Mouse (Mus musculus) spleen, adult 2 months (tissue): Measurements from ENCODE around the gene Htr6. TPM values are rescaled to one million over a fixed set of nuclear protein-coding genes. Genes with fewer than 3 reads are reported as not detected.

Experiments used
- DNase-seq, 2 experiments: peaks; one replicate each; pipeline versions ENCODE4 v3.0.0 to v3.0.0-alpha.2; 2012 to 2021; ENCODE audit warnings: low spot score in 2 of 2, low read depth in 1 of 2
- H3K27ac ChIP-seq: fragments of 200-500 bp; 2 replicates; pipeline ENCODE4 v1.5.1; 2012; ENCODE audit warnings: low read length, inconsistent platforms; ENCODE audit not compliant: insufficient read depth
- H3K27me3 ChIP-seq: fragments of 200-500 bp; 2 replicates; pipeline ENCODE4 v1.6.1; 2012; ENCODE audit warnings: mild to moderate bottlenecking, moderate library complexity, low read length, inconsistent platforms; ENCODE audit not compliant: control insufficient read depth, insufficient read depth
- H3K36me3 ChIP-seq: fragments of 200-500 bp; 2 replicates; pipeline ENCODE4 v1.6.1; 2012; ENCODE audit warnings: mild to moderate bottlenecking, low read length, inconsistent platforms; ENCODE audit not compliant: control insufficient read depth, insufficient read depth
- H3K4me1 ChIP-seq: fragments of 200-500 bp; 2 replicates; pipeline ENCODE4 v1.6.1; 2011; ENCODE audit warnings: inconsistent platforms; ENCODE audit not compliant: control insufficient read depth, insufficient read depth, insufficient read length
- H3K4me3 ChIP-seq: fragments of 200-500 bp; 2 replicates; pipeline ENCODE4 v1.5.1; 2011; ENCODE audit warnings: mild to moderate bottlenecking, inconsistent platforms; ENCODE audit not compliant: insufficient read depth, insufficient read length; ENCODE audit errors: extremely low read depth
- CTCF ChIP-seq: fragments of 200-500 bp; IDR thresholded peaks from 2 replicates; pipeline ENCODE4 v1.5.1; 2011; ENCODE audit warnings: mild to moderate bottlenecking, inconsistent platforms; ENCODE audit not compliant: insufficient read depth, insufficient read length, insufficient replicate concordance; ENCODE audit errors: extremely low read depth
- POLR2A ChIP-seq: fragments of 200-500 bp; IDR thresholded peaks from 2 replicates; pipeline ENCODE4 v1.6.1; 2011; ENCODE audit warnings: low read depth, low read length, inconsistent platforms
- WGBS: fragments of 180-500 bp; shearing (Covaris S2); methylation state at CpG from one replicate; pipeline ENCODE4 v1.1.7; 2018; 5-methylcytosine and 5-hydroxymethylcytosine counted together
- polyA plus RNA-seq: library from polyadenylated mRNA; depleted of rRNA; stranded (reverse); fragments of >200 nt; gene quantifications from 2 replicates; pipeline ENCODE4 v1.2.3, GENCODE M21; 2012

Htr6 gene
- polyA plus RNA-seq, 1 experiment: not detected

DNA sequence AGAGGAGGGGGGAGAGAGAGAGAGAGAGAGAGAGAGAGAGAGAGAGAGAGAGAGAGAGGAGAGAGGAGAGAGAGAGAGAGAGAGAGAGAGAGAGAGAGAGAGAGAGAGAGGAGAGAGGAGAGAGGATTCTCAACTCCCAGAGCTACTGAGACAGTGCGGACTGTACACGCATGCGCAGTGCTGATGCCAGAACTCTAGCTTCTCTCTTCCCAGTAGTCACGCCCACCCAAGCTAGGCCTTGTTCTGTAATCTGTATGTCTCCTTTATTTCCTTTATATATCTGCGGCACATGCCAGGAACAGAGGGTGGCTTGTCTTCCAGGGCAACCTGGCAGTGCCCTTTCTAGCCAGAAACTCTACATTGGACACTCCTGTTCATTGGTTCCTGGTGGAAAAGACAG is 10.5 kb downstream of the Htr6 start:
- DNase-seq: no peak
- H3K4me1 ChIP-seq: no peaks in the 10 kb centered on the region
- H3K36me3 ChIP-seq: no peaks in the 10 kb centered on the region
- WGBS: 88% methylated on average over 5 of the region's 5 CpGs
- H3K27me3 ChIP-seq: no peaks in the 10 kb centered on the region
- H3K4me3 ChIP-seq: no peak overlapping the region
- H3K27ac ChIP-seq: no peak overlapping the region
- TF ChIP-seq POLR2A: no peak
- no peak for TF ChIP-seq CTCF

DNA sequence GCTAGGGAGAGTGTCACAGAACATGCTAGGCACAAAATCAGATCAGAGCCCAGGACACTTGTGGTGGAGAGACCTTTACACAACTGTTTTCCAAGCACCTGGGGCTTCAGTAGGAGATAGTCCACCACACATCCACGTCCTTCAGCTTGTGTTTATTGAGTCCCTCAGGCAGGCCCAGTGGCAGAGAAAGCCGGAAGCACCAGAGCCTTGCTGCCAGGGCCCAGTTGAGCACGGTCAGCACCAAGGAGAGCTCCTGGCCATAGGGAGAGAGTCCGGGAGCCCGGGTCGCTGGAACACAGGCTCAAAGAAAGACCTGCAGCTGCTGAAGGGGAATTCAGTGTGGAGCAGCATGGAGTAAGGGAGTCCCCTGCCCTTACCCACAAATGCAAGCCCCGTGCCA is 15.8 kb downstream of the Htr6 start:
- 36% methylated on average over 7 of the region's 7 CpGs for WGBS
- Histone ChIP-seq H3K4me3 (no peak overlapping the region), H3K27me3 (no peaks in the 10 kb centered on the region), H3K27ac (no peak overlapping the region), H3K36me3 (peaks cover 8% of the 10 kb centered on the region), H3K4me1 (no peaks in the 10 kb centered on the region)
- no peak for DNase-seq
- TF ChIP-seq POLR2A (no peak), CTCF (no peak)

DNA sequence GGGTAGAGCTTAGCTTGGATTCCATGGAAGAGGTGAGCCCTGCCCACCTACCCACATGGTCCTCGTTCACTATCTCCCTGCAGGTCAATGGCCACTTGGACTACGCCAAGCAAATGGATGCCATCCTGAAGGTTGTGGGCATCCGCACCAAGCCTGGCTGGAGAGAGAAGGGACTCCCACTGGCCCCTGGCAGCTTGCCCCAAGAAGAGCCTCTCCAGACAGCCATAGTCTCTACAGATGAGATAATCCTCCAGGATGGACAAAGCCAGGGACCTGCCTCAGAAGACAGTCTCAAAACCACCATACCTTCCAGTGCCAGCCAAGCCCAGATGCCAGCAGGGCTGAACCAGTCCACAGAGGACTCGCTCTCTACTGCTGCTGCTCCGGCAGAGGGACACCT is 17.3 kb downstream of the Htr6 start:
- no peak overlapping the region for H3K4me3 ChIP-seq
- TF ChIP-seq POLR2A (no peak), CTCF (no peak)
- DNase-seq: no peak
- no peak overlapping the region for H3K27ac ChIP-seq
- H3K4me1 ChIP-seq: no peaks in the 10 kb centered on the region
- WGBS: 92% methylated on average over 5 of the region's 5 CpGs
- peaks cover 8% of the 10 kb centered on the region for H3K36me3 ChIP-seq
- H3K27me3 ChIP-seq: no peaks in the 10 kb centered on the region

DNA sequence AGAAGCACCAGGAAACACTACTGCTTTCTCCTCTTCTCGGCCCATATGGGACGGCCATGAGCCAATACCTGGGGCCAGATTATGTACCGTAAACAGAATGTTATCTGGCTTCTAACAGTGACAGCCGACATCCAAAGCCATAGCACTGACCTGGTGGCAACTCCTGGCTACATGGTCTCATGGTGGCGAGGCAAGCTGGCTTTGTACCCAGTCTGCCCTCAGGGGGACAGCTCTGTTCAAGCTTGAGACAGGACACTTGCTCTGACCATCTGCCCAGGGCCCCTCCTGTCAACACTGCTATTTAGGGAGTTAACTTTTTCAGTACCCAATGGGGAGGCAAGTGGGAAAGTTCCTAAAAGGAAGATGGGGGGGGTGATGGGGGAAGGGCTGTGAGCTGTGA is 18.1 kb downstream of the Htr6 start:
- Histone ChIP-seq H3K36me3 (peaks cover 8% of the 10 kb centered on the region), H3K27ac (no peak overlapping the region), H3K27me3 (no peaks in the 10 kb centered on the region), H3K4me3 (no peak overlapping the region), H3K4me1 (no peaks in the 10 kb centered on the region)
- DNase-seq: no peak
- WGBS: 90% methylated on average over 5 of the region's 5 CpGs
- TF ChIP-seq POLR2A (no peak), CTCF (no peak)

DNA sequence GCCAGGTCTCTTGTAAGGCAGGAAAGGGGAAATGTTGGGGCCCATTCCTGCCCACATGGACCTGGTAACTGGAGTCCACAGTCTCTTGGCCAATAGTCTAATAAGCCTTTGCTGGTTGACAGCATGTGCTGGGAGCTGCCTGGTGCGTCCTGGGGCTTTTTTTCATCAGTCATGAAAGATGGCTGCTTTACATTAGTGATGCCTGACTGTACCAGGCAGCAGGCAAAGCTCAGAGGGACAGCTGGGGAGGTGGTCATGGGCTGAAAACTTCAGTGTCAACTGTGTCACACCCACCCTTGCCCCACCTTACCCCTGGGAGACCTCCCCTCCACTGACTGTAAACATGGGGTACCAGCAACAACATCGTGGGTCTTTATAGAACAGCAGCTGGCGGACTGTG is 19.6 kb downstream of the Htr6 start:
- H3K4me1 ChIP-seq: no peaks in the 10 kb centered on the region
- H3K27me3 ChIP-seq: no peaks in the 10 kb centered on the region
- H3K4me3 ChIP-seq: no peak overlapping the region
- DNase-seq: no peak
- no peak for TF ChIP-seq POLR2A
- TF ChIP-seq CTCF: no peak
- WGBS: 85% methylated on average over 3 of the region's 3 CpGs
- no peak overlapping the region for H3K27ac ChIP-seq
- H3K36me3 ChIP-seq: peaks cover 8% of the 10 kb centered on the region

DNA sequence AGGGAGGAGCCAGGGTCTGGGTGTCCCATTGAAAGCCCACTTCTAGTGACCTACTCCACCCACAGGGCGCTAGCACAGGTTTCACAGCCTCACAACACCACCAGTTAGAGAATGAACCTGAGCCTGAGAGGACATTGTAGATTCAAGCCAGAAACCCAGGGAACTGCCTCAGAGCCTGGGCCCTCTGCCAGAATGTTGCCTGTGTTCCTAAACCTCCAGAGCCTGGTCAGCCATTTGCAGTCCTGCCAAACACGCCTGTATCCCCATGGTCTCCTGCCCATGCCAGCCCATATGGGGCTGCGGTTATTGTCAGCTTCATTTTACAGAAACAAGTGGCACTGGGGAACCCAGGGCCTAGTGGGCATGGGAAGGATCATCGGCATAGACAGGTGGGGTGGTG is 20.0 kb downstream of the Htr6 start:
- H3K27ac ChIP-seq: no peak overlapping the region
- H3K4me3 ChIP-seq: no peak overlapping the region
- H3K4me1 ChIP-seq: no peaks in the 10 kb centered on the region
- peaks cover 8% of the 10 kb centered on the region for H3K36me3 ChIP-seq
- no peaks in the 10 kb centered on the region for H3K27me3 ChIP-seq
- TF ChIP-seq CTCF (no peak), POLR2A (no peak)
- no peak for DNase-seq
- WGBS: 85% methylated on average over 4 of the region's 4 CpGs

DNA sequence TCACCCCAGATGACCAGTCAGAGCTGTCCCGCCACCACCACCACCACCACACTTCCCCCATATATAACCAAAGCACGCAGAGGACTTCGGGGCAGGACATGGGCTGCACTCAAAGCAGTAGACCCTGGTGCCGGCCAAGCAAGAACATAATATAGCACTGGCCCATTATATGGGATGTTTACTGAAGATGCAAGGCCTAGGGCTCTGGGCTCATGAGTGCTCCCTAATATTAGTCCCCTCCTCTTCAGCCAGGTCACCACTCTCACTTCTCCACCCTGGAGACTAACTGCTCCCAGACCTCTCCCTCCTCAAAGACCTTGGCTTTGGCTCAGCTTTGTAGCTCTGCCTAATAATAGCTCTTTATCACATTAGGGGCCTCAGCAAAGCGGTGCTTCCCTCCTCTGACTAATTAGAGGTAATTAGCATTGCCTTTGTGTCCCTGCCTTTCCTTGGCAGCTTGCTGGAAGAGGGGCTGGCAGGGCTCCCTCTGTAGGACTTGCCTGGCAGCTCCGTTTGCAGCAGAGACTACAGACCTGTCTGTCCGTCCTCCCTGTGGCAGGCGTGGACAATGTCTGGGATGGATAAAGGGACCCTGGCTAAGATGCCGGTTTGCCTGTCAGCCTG is 21.0 kb downstream of the Htr6 start:
- Histone ChIP-seq H3K27me3 (no peaks in the 10 kb centered on the region), H3K4me3 (no peak overlapping the region), H3K36me3 (peaks cover 8% of the 10 kb centered on the region), H3K27ac (no peak overlapping the region), H3K4me1 (no peaks in the 10 kb centered on the region)
- 91% methylated on average over 9 of the region's 9 CpGs for WGBS
- DNase-seq: no peak
- TF ChIP-seq CTCF (no peak), POLR2A (no peak)
